Mouse (Mus musculus) kidney, adult 8-10 months (tissue): ENCODE measurements around the gene Cmss1.
A peak's percentile ranks its signal among the peaks of the same experiment; 100 is the strongest.

Experiments used
- DNase-seq, 2 experiments: peaks; one replicate each; pipeline ENCODE4 v3.0.0; 2022

Gene Cmss1

GRCm38 (mm10) chr16:57469869-57470268 lies 136.8 kb downstream of the Cmss1 start:
- DNase-seq, result peak in 1 of 2 experiments; percentile 12

- no peak for DNase-seq
These were observed 137.4 kb downstream of the Cmss1 start for GRCm38 (mm10) chr16:57469301-57469700.

GRCm38 (mm10) chr16:57465386-57465913 lies 141.2 kb downstream of the Cmss1 start:
- DNase-seq, result no peak

- no peak for DNase-seq
These were observed 150.7 kb downstream of the Cmss1 start for GRCm38 (mm10) chr16:57456003-57456402.

GRCm38 (mm10) chr16:57455573-57455972 lies 151.1 kb downstream of the Cmss1 start:
- no peak for DNase-seq

GRCm38 (mm10) chr16:57454106-57454763 lies 152.4 kb downstream of the Cmss1 start:
- no peak for DNase-seq

GRCm38 (mm10) chr16:57453009-57453408 lies 153.7 kb downstream of the Cmss1 start:
- no peak for DNase-seq

- DNase-seq, result peak in 1 of 2 experiments; percentile 29
These were observed 161.3 kb downstream of the Cmss1 start for GRCm38 (mm10) chr16:57445096-57446094.

- DNase-seq, result no peak
These were observed 165.8 kb downstream of the Cmss1 start for GRCm38 (mm10) chr16:57440706-57441437.

- DNase-seq, result peak; percentile 14 to 20
These were observed 167.5 kb downstream of the Cmss1 start for GRCm38 (mm10) chr16:57439206-57439605.

- DNase-seq, result no peak
These were observed 168.4 kb downstream of the Cmss1 start for GRCm38 (mm10) chr16:57438288-57438685.

- no peak for DNase-seq
These were observed 169.0 kb downstream of the Cmss1 start for GRCm38 (mm10) chr16:57437523-57438287.

- no peak for DNase-seq
These were observed 172.0 kb downstream of the Cmss1 start for GRCm38 (mm10) chr16:57434640-57435039.

GRCm38 (mm10) chr16:57433671-57434070 lies 173.0 kb downstream of the Cmss1 start:
- DNase-seq, result no peak

- no peak for DNase-seq
These were observed 173.5 kb downstream of the Cmss1 start for GRCm38 (mm10) chr16:57433173-57433572.

- no peak for DNase-seq
These were observed 175.4 kb downstream of the Cmss1 start for GRCm38 (mm10) chr16:57431294-57431693.

GRCm38 (mm10) chr16:57428977-57429376 lies 177.7 kb downstream of the Cmss1 start:
- DNase-seq, result no peak

GRCm38 (mm10) chr16:57427516-57428285 lies 179.0 kb downstream of the Cmss1 start:
- DNase-seq, result peak in 1 of 2 experiments; percentile 23

GRCm38 (mm10) chr16:57426680-57427079 lies 180.0 kb downstream of the Cmss1 start:
- no peak for DNase-seq

- peak; percentile 49 for DNase-seq
These were observed 183.5 kb downstream of the Cmss1 start for GRCm38 (mm10) chr16:57423001-57423800.
